Mouse (Mus musculus): Measurements from ENCODE around the gene Eif3b.
"Not testable (repeated sequence)": the region's sequence is repeated elsewhere in the genome, so short reads cannot be mapped to it uniquely, and the experiment has no call there.

Eif3b gene

DNA sequence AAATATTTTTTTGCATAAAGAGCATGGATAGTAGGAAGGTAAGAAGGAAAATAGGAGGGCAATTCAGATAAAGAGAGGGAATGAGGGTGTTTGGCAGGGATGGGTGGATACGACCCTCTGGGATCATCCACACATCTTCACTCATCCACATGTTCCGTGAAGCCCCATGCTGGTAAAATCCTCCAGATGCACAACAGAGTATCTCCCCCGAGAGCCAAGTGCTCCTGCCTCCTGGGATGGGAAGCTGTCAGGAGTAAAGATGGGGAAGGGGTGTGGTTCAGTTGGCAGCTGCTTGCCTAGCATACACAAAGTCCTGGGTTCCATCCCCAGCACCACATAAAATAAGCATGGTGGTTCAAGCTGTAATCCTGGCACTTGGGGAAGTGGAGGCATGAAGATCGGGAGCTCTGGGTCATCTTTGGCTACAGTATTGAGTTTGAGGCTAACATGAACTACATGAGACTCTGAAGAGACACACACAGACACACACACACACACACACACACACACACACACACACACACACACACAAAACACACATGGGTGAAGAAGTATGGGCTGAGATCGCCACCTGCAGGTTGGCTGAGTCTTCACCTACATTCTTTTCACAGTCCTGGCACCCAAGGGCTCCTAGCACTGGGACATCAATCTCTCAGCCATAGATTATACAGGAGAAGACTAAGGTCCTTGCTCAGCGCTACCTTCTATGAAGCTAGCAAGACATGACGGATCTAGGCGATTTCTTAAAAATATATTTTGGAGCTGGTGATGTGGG lies 22.8 kb upstream of the Eif3b start:
- DNase-seq, result peak; percentile 54

GRCm38 (mm10) chr5:140402640-140403270 lies 16.4 kb upstream of the Eif3b start:
- peak; percentile 44 for DNase-seq

- no peak for DNase-seq
These were observed 14.0 kb upstream of the Eif3b start for GRCm38 (mm10) chr5:140405126-140405525.

- no peak for DNase-seq
These were observed 12.5 kb upstream of the Eif3b start for GRCm38 (mm10) chr5:140406666-140407065.

- DNase-seq, result no peak
These were observed 10.3 kb upstream of the Eif3b start for GRCm38 (mm10) chr5:140408801-140409200.

GRCm38 (mm10) chr5:140411339-140411738 lies 7.8 kb upstream of the Eif3b start:
- DNase-seq, result peak; percentile 79

DNA sequence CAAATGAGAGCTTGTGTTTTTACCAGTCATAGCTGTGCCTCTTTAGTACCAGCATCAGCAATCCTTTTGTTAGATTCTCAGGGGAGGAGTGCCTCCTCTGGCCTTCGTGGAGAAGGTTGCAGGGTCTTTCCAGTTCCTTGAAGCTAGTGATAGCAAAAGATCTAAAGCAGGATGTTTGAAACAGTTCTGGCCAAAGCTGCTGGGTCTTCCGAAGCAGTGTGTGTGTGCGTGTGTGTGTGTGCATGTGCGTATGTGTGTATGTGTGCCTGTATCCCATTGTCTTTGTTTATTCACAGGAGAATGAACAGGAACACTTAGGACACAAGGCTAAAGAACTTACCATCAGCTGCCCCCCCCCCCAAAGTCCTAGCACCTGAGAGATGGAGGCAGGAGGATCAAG lies 4.5 kb upstream of the Eif3b start:
- no peak for DNase-seq

GRCm38 (mm10) chr5:140418106-140418488 lies 1.0 kb upstream of the Eif3b start:
- DNase-seq, result peak; percentile 20

GRCm38 (mm10) chr5:140419442-140420080 lies 433 bp downstream of the Eif3b start:
- DNase-seq, result no peak

GRCm38 (mm10) chr5:140420616-140421015 lies 1.5 kb downstream of the Eif3b start:
- no peak for DNase-seq

DNA sequence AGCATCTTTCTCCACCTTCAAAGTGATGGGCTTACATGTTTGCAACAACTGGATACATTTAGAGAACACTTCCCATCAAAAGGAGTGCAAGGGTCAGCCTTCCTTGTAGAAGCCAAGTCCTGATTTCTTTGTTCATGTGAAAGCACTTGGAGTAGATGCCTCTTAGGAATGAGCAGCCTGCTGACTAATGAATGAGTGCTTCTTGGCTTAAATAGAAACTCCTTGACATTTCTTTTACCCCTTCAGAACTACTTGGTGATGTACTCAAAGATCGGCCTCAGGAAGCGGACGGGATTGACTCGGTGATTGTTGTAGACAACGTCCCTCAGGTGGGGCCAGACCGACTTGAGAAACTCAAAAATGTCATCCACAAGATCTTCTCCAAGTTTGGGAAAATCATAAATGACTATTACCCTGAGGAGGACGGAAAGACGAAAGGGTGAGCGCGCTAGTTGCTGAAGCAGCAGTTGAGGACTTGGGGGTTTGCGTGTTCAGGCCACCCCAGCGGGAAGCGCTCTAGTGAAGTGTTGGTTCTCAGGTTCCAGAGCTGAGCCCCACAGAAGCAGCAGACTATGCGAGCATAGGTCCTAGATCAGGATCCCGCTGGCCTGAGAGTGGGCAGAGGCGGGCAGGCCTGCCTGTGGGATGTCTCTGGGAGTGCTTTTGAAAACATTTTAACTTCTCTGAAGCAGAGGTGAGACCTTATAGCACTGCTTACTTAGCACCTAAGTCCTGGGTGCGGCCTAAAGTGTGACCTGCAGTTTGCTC lies 6.1 kb downstream of the Eif3b start:
- DNase-seq, result no peak

GRCm38 (mm10) chr5:140439117-140439516 lies 20.0 kb downstream of the Eif3b start:
- DNase-seq, result not testable (repeated sequence)

DNA sequence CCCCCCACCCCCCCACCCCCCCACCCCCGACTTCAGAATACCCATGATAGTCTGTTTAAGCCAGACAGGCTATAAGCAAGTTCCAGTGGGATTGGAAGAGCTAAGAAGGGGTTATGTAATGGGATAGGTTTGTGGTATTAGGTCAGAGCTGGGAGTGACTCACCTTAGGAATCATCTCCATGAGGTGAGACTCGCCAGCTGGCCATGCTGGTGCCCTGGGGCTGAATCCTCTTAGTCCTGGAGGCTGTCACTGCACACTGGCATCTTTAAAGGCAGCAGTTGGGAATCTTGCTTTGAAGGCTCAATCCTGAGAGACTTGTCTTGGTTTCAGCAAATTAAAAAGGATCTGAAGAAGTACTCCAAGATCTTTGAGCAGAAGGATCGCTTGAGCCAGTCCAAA lies 22.3 kb downstream of the Eif3b start:
- DNase-seq, result no peak

GRCm38 (mm10) chr5:140444012-140444411 lies 24.9 kb downstream of the Eif3b start:
- peak; percentile 23 for DNase-seq

GRCm38 (mm10) chr5:140445345-140445744 lies 26.2 kb downstream of the Eif3b start, which contains the start of gene Gm4869:
Gm4869 (plus strand) TSS chr5:140445645.
- DNase-seq, result no peak

- DNase-seq, result no peak
These were observed 26.9 kb downstream of the Eif3b start for GRCm38 (mm10) chr5:140446054-140446453.

- DNase-seq, result no peak
These were observed 35.4 kb downstream of the Eif3b start for GRCm38 (mm10) chr5:140454488-140454887.

- DNase-seq, result no peak
These were observed 36.3 kb downstream of the Eif3b start for GRCm38 (mm10) chr5:140455466-140455865.

DNA sequence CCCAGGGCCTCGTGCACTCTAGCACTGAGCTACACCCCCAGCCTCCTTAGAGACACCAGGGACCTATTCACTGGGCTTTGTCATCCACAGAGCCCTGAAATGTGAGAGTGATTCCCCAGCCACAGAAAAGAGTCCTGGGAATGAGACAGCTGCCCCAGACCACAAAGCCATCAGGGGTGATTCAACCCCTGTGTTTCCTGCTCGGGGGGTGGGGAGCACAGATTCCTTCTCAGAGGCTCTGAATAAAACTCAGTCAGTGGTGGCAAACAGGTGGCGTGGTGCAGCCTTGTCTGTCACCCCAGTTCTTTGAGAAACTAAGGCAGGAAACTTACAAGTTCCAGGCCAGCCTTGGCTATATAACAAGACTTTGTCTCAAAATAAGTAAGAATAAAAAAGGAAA lies 42.3 kb downstream of the Eif3b start:
- no peak for DNase-seq

DNA sequence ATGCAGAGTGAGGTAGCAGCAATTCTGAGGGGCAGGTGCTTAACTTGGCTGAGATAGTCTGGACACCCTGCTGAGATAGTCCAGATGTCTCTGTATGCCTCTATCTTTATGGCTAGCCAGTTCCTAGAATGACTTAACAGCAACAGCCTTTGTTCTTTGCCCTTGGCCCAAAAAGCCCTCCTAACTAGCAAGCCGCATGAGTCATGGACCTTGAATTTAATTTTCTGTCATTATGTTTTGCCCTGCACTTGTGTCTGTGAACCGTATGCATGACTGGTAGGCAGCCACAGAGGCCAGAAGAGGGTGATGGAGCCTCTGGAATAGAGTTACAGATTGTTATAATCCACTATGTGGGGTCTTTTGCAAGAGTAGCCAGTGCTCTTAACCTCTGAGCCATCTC lies 44.0 kb downstream of the Eif3b start:
- not testable (repeated sequence) for DNase-seq

- DNase-seq, result no peak
These were observed 45.8 kb downstream of the Eif3b start for GRCm38 (mm10) chr5:140464943-140465342.

DNA sequence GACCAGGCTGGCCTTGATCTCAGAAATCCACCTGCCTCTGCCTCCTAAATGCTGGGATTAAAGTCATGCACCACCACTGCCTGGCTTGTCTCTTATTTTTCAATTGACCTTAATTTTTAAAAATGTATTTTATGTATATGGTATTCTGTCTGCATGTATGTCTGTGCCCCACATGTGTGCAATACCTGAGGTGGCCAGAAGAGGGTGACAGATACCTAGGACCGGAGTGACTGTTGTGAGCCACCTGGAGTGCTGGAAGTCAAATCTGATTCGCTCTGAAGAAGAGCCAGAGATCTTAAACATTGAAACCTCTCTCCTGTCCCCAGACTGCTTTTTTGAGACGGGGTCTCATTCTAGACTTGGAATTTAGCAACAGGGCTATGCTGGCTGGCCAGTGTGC lies 53.2 kb downstream of the Eif3b start:
- no peak for DNase-seq

- DNase-seq, result no peak
These were observed 62.3 kb downstream of the Eif3b start for GRCm38 (mm10) chr5:140481458-140481857.
